Mouse (Mus musculus): Measurements from ENCODE around the gene Large2.

- TF ChIP-seq POLR2A (IDR thresholded peaks at IDR 0.05; ENCODE audit: low read depth, low read length) (no peak), MAFK (IDR thresholded peaks at IDR 0.05; ENCODE audit: insufficient replicate concordance, low read length) (no peak), RAD21 (IDR thresholded peaks at IDR 0.05; ENCODE audit: low read depth, low read length) (no peak), TCF12 (IDR thresholded peaks at IDR 0.05; ENCODE audit: low read depth, low read length) (no peak), CTCF (conservative IDR thresholded peaks at IDR 0.05 in 1 of 2, IDR thresholded peaks at IDR 0.05 in 1 of 2; ENCODE audit: low read depth in 2 of 2, low read length in 2 of 2) (no peak), E2F4 (IDR thresholded peaks at IDR 0.05; ENCODE audit: insufficient replicate concordance, low read depth, low read length) (no peak), ELF1 (IDR thresholded peaks at IDR 0.05; ENCODE audit: low read depth, low read length) (no peak), UBTF (IDR thresholded peaks at IDR 0.05; ENCODE audit: low read depth, low read length) (no peak), CHD1 (IDR thresholded peaks at IDR 0.05; ENCODE audit: low read depth, low read length) (no peak)
Observed at GRCm38 (mm10) chr2:92395535-92395934, 20.9 kb upstream of the Large2 start.
